Mouse (Mus musculus) cerebellum, adult 2 months (tissue): Measurements from ENCODE around the gene Camkmt.

Experiments
- CTCF ChIP-seq: fragments of 200-500 bp; IDR thresholded peaks from 2 replicates; pipeline ENCODE4 v1.5.1; 2011; ENCODE audit warnings: low read depth, mild to moderate bottlenecking, control low read depth, low read length, moderate library complexity, borderline replicate concordance; ENCODE audit not compliant: insufficient read depth
- POLR2A ChIP-seq: fragments of 200-500 bp; IDR thresholded peaks from 2 replicates; pipeline ENCODE4 v1.6.1; 2011; ENCODE audit warnings: low read length, control low read depth, borderline replicate concordance; ENCODE audit not compliant: insufficient read depth

DNA sequence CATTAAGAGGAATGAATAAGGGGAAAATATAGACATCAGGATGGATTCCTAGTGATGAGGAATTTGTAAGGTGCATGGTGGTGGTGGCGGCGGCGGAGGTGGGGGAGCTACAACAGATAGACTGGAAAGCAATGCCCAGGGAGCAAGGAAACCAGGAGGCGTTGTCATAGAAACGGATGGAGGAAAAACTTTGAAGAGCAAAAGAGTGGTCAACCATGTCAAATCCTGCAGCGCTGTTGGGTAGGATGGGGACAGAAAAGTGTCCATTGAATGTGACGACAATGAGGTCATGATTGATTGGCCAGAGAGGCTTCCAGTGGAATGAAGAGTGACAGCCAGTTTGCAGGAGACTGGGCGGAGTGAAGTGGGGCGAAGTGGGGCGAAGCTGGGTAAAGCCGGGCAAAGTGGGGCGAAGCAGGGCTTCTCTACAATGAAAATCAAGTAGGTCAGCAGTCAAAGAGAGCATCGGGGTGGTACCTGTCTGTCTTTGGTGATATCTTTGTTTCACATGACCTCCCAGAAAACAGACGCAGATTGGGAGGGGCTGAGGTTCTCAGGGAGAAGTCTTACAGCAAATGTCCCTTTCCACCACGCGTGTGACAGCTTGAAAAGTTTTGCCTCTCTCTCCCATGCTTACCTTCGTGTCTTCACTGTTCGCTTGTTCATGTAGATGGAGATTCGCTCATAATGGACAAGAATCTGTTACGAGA is 181.3 kb downstream of the Camkmt start:
- TF ChIP-seq POLR2A: no peak
- no peak for TF ChIP-seq CTCF
